In the genomic region with DNA sequence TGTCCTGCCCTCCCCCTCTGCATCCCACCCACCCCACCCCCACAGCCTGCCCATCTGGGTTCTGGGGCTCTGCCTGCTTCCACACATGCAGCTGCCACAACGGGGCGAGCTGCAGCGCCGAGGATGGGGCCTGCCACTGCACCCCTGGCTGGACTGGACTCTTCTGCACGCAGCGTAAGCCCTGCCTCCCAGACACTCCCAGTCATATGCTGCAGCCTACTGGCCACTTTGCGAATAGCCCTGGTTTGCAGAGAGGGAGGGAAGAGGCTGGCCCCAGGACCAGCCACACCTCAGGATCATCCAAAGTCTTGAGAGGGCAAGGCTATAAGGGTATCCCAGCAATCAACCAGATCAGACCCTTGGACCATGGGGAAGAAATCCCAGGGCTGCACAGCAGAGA, we compare ENCODE assay signal across 8 mouse cellular contexts. TPM values are rescaled to one million over a fixed set of nuclear protein-coding genes. Genes with fewer than 3 reads are reported as not detected.
DNase-seq lines count a peak whose midpoint lies in the region; ATAC-seq and TF ChIP-seq lines count a peak whose summit lies in the region.

No protein-coding gene starts in this region.

- TF ChIP-seq EP300 in liver, postnatal 0 days (IDR thresholded peaks at IDR 0.05; ENCODE audit: low read depth), result no peak

- H3K9ac ChIP-seq in kidney, embryonic 16.5 days (replicated peaks; ENCODE audit: low read length), result no peak overlapping the region
- no peak overlapping the region for H3K9ac ChIP-seq in liver, postnatal 0 days (replicated peaks)
- H3K9ac ChIP-seq in neural tube, embryonic 13.5 days, result 0 out of 2 replicates have a peak overlapping the region, but pooled peaks have one; percentile 31

- no peaks in the 10 kb centered on the region for H3K9me3 ChIP-seq in kidney, embryonic 16.5 days (ENCODE audit: low read length)
- no peaks in the 10 kb centered on the region for H3K9me3 ChIP-seq in liver, postnatal 0 days (ENCODE audit: low read length)
- H3K9me3 ChIP-seq in neural tube, embryonic 13.5 days, result no peaks in the 10 kb centered on the region

- H3K36me3 ChIP-seq in kidney, embryonic 16.5 days (ENCODE audit: insufficient read depth, low read length), result peaks cover 8% of the 10 kb centered on the region; the same call in 1 of the 2 replicates
- H3K36me3 ChIP-seq in liver, postnatal 0 days (replicated peaks; ENCODE audit: insufficient read depth, low read length), result peaks cover 8% of the 10 kb centered on the region; the same call in 1 of the 2 replicates
- peaks cover 28% of the 10 kb centered on the region for H3K36me3 ChIP-seq in neural tube, embryonic 13.5 days

- ATAC-seq in frontal cortex, adult (ENCODE audit: low TSS enrichment), result peak; percentile 94
- ATAC-seq in kidney, embryonic 16.5 days (ENCODE audit: low FRiP score, low TSS enrichment), result peak; percentile 57
- ATAC-seq in liver, postnatal 0 days, result peak; percentile 62; the same call in 1 of the 2 replicates
- peak; percentile 78 for ATAC-seq in neural tube, embryonic 13.5 days (ENCODE audit: low read depth)

- H3K27ac ChIP-seq in kidney, embryonic 16.5 days (ENCODE audit: low read length), result no peak overlapping the region
- H3K27ac ChIP-seq in liver, postnatal 0 days (ENCODE audit: low read depth), result no peak overlapping the region
- no peak overlapping the region for H3K27ac ChIP-seq in neural tube, embryonic 13.5 days (replicated peaks)

- H3K4me2 ChIP-seq in kidney, embryonic 16.5 days (replicated peaks; ENCODE audit: low read depth, low read length), result no peak overlapping the region
- no peak overlapping the region for H3K4me2 ChIP-seq in liver, postnatal 0 days (ENCODE audit: low read depth, low read length)
- H3K4me2 ChIP-seq in neural tube, embryonic 13.5 days, result no peak overlapping the region

- H3K27me3 ChIP-seq in kidney, embryonic 16.5 days (ENCODE audit: insufficient read depth, low read length), result no peaks in the 10 kb centered on the region
- no peaks in the 10 kb centered on the region for H3K27me3 ChIP-seq in liver, postnatal 0 days (ENCODE audit: insufficient read depth, low read length)
- no peaks in the 10 kb centered on the region for H3K27me3 ChIP-seq in neural tube, embryonic 13.5 days

- H3K4me1 ChIP-seq in kidney, embryonic 16.5 days (ENCODE audit: insufficient read depth, low read length), result peaks cover 17% of the 10 kb centered on the region
- no peaks in the 10 kb centered on the region for H3K4me1 ChIP-seq in liver, postnatal 0 days (ENCODE audit: insufficient read depth)
- peaks cover 19% of the 10 kb centered on the region for H3K4me1 ChIP-seq in neural tube, embryonic 13.5 days (replicated peaks)

- WGBS in kidney, embryonic 16.5 days, result 6% methylated on average over 7 of the region's 7 CpGs
- WGBS in liver, postnatal 0 days (ENCODE audit: insufficient replicate concordance), result 21% methylated on average over 7 of the region's 7 CpGs
- WGBS in neural tube, embryonic 13.5 days, result 0% methylated on average over 7 of the region's 7 CpGs

- peak; percentile 13 for DNase-seq in thymus, postnatal 0 days (ENCODE audit: low spot score)
- no peak for DNase-seq in thymus, postnatal 10 days (ENCODE audit: low spot score in 2 of 2)
- peak; percentile 69 for DNase-seq in cerebellum, adult 9-11 months
- DNase-seq in liver, postnatal 0 days, result peak; percentile 66
- no peak for DNase-seq in natural killer cell, adult 2 months (ENCODE audit: low spot score in 2 of 2)

- no peak overlapping the region for H3K4me3 ChIP-seq in kidney, embryonic 16.5 days (ENCODE audit: low read length)
- H3K4me3 ChIP-seq in liver, postnatal 0 days (ENCODE audit: low read depth, low read length), result no peak overlapping the region
- no peak overlapping the region for H3K4me3 ChIP-seq in neural tube, embryonic 13.5 days

- peak; percentile 82 for TF ChIP-seq CTCF in liver, postnatal 0 days (IDR thresholded peaks at IDR 0.05; ENCODE audit: low read depth)

RNA-seq across cellular contexts. Expression of a gene that starts 46.4 kb away (rescaled TPM):
- 377 and 404 TPM in 2 replicates for polyA plus RNA-seq in thymus, postnatal 0 days (2015; fragmentation: Nextera tagmentation; extraction: Ambion mirVana)
- 632 and 680 TPM in 2 replicates for polyA plus RNA-seq in kidney, embryonic 16.5 days (2015; fragmentation: Nextera tagmentation; extraction: Ambion mirVana)
- 331 and 349 TPM in 2 replicates for polyA plus RNA-seq in liver, postnatal 0 days (2015; fragmentation: Nextera tagmentation; extraction: Ambion mirVana)
- polyA plus RNA-seq in neural tube, embryonic 13.5 days (2015; fragmentation: Nextera tagmentation; extraction: Ambion mirVana), result 356 and 415 TPM in 2 replicates

Comparison
In these comparisons a context has a peak if more than half of its experiments do, and no peak if none do; other contexts are left out.
1. DNase-seq: peak in thymus, postnatal 0 days (single experiment), cerebellum, adult 9-11 months (single experiment) and liver, postnatal 0 days (single experiment); none in thymus, postnatal 10 days (0 of 2) and natural killer cell, adult 2 months (0 of 2).
2. Peak in every context shown above with its lines, with median percentiles within 50 percentile points of each other: ATAC-seq.